Mouse (Mus musculus) stomach, embryonic 14.5 days (tissue): Measurements from ENCODE around the gene Tmed9. TPM values are rescaled to one million over a fixed set of nuclear protein-coding genes. Genes with fewer than 3 reads are reported as not detected.
A peak's percentile ranks its signal among the peaks of the same experiment; 100 is the strongest.
"Not testable (repeated sequence)": the region's sequence is repeated elsewhere in the genome, so short reads cannot be mapped to it uniquely, and the experiment has no call there.

ENCODE experiments used
- ATAC-seq: fragments of 200-750 bp; cut with Nextera tagmentation; 2 replicates; pipeline ENCODE4 v1.8.0; 2017; ENCODE audit warnings: low read depth, moderate TSS enrichment; ENCODE audit not compliant: insufficient number of reproducible peaks, insufficient read depth, low FRiP score
- H3K27ac ChIP-seq: fragments of 300-500 bp; sonication (generic); 2 replicates; pipeline ENCODE4 v1.5.1; 2014; ENCODE audit warnings: mild to moderate bottlenecking, low read length, moderate library complexity, mixed read lengths
- H3K27me3 ChIP-seq: fragments of 300-500 bp; sonication (generic); 2 replicates; pipeline ENCODE4 v1.6.1; 2014; ENCODE audit warnings: low read length, control low read depth, mixed read lengths; ENCODE audit not compliant: control insufficient read depth, insufficient read depth
- H3K36me3 ChIP-seq: fragments of 300-500 bp; sonication (generic); 2 replicates; pipeline ENCODE4 v1.6.1; 2014; ENCODE audit warnings: mild to moderate bottlenecking, control low read depth, low read length, moderate library complexity, mixed read lengths; ENCODE audit not compliant: control insufficient read depth, insufficient read depth
- H3K4me1 ChIP-seq: fragments of 300-500 bp; sonication (generic); 2 replicates; pipeline ENCODE4 v1.6.1; 2014; ENCODE audit warnings: low read length, control low read depth, mixed read lengths; ENCODE audit not compliant: control insufficient read depth, insufficient read depth
- H3K4me2 ChIP-seq: fragments of 300-500 bp; sonication (generic); replicated peaks from 2 replicates; pipeline ENCODE4 v1.6.1; 2014; ENCODE audit warnings: low read depth, low read length, control low read depth
- H3K4me3 ChIP-seq: fragments of 300-500 bp; sonication (generic); 2 replicates; pipeline ENCODE4 v1.5.1; 2014; ENCODE audit warnings: low read depth, low read length, control low read depth
- H3K9ac ChIP-seq: fragments of 300-500 bp; sonication (generic); replicated peaks from 2 replicates; pipeline ENCODE4 v1.6.1; 2014; ENCODE audit warnings: low read depth, mild to moderate bottlenecking, control low read depth, low read length, moderate library complexity, mixed read lengths
- H3K9me3 ChIP-seq: fragments of 300-500 bp; sonication (generic); 2 replicates; pipeline ENCODE4 v1.6.1; 2016; ENCODE audit warnings: low read depth, low read length, control low read depth; ENCODE audit not compliant: control insufficient read depth
- WGBS: fragments of 180-500 bp; shearing (Covaris S2); extraction: QIAGEN DNeasy Blood & Tissue Kit; methylation state at CpG from one replicate; pipeline ENCODE4 v1.1.7; 2014; 5-methylcytosine and 5-hydroxymethylcytosine counted together
- polyA plus RNA-seq: library from polyadenylated mRNA; unstranded; fragments of >200 nt; fragmentation: Nextera tagmentation; extraction: Ambion mirVana; gene quantifications from 2 replicates; pipeline ENCODE4 v1.2.1, GENCODE M21; 2014

The Tmed9 gene
- polyA plus RNA-seq, 1 experiment from 2014 or later = 74.3 TPM

DNA sequence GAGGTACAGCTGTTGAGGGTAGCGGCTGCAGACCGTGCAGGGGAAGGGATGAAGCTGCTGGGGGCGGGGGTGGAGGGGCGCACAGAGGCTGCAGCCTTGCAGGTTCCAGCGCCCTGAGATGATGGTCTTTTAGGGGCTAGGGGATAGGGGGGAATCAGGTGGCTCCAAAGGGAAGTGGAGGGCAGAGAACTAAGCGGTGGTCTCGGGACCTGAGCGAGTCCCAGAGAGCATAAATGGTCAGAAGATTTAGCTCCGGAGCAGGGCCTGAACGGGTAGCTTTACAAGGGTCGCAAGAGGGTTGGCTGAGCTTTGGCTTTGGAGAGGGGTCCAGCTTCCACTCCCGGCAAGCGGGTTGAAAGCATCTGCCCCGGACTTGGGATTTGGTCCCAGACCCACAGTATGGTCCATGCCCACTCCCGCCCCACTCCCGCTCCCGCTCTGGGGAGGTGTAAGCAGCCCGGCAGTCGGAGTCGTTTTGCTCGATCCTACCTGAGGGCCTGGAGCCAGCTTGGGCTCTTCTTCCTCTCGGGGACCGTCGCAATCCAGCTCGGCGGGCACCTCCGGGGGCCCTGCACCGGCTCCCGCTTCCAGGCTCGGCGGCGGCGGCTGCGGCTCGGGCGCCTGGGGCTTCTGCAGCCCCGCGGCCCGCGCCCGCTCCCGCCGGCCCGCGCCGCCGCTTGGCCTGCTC is 3.1 kb upstream of the Tmed9 start:
- Histone ChIP-seq H3K36me3 (peaks cover 3% of the 10 kb centered on the region), H3K4me1 (peaks cover 13% of the 10 kb centered on the region)
- WGBS = under 1% methylated on average over 47 of the region's 47 CpGs

DNA sequence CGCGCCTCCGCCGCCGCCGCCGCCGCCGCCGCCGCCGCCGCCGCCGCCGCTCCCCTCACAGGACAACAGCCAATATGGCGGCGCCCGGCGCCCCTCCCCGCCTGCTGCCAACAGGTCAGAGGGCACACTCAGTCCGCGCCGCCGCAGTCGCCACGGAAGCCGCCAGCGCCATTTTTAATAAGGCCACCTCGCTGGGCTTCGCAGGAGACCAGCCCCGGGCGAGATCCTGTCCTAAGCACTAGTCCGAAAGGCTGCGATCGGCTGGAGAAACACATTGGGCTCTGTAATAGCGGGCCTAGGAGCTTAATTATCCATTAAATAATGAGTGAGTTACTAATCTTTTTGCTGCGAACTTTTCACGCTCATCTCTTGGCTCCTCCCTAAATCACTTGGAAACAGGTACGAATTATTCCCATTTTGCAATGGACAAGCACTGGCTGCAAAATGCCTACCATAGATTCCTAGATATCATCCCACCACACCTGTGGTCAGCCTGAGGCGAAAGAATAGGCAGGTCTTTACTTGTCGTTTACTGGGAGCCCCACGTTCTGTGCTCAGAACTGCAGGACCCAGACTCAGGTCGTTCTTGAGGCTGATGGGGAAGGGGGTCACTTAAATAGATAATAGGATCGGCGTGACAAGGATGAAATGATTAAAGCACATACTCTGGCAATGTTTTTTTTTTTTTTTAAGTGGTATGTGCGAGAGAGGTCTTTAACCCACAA is 2.3 kb upstream of the Tmed9 start, which contains the start of gene Fam193b:
Gene Fam193b (minus strand): TSS at position 94 of the 725 bp plus-strand sequence.
- Histone ChIP-seq H3K9ac (peak within 1 kb of the TSS; percentile 95), H3K4me1 (peaks cover 13% of the 10 kb centered on the region), H3K4me3 (peak within 1 kb of the TSS; percentile 88), H3K27ac (peak within 1 kb of the TSS; percentile 88), H3K27me3 (no peaks in the 10 kb centered on the region), H3K36me3 (peaks cover 2% of the 10 kb centered on the region), H3K9me3 (no peaks in the 10 kb centered on the region; the same call in 1 of the 2 replicates), H3K4me2 (peak within 1 kb of the TSS; percentile 92)
- WGBS = 2% methylated on average over 42 of the region's 47 CpGs
- peak; percentile 93 for ATAC-seq

More for the DNA sequence above, 3.1 kb upstream of the Tmed9 start:
- Histone ChIP-seq H3K27me3 (no peaks in the 10 kb centered on the region), H3K9ac (peak overlapping the region; percentile 95), H3K4me2 (peak overlapping the region; percentile 92), H3K4me3 (peak overlapping the region; percentile 88), H3K9me3 (no peaks in the 10 kb centered on the region; the same call in 1 of the 2 replicates), H3K27ac (peak overlapping the region; percentile 88)
- ATAC-seq = peak; percentile 57

DNA sequence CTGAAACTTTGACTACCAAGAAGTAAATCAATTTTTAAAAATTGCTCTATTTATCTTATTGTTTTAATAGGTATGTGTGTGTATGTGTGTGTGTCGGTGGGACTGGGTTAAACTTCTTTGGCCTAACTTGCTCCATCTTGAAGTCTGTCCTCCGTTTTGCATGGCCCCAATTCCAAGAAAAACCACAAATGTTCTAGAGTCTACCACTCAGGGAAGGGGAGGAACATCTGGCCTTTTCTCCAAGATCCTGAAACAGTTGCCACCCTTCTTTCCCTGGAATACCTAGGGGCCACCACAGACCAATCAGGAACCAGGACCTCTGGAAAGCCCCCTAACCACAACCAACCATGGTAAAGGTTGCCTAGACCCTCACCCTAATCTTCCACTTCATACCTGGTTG is 1.6 kb upstream of the Tmed9 start:
- no peak for ATAC-seq
- no peaks in the 10 kb centered on the region; the same call in 1 of the 2 replicates for H3K36me3 ChIP-seq
- no peaks in the 10 kb centered on the region; the same call in 1 of the 2 replicates for H3K9me3 ChIP-seq
- no peak overlapping the region for H3K4me2 ChIP-seq
- H3K27me3 ChIP-seq = no peaks in the 10 kb centered on the region
- no peak overlapping the region for H3K4me3 ChIP-seq
- no peak overlapping the region; the same call in 1 of the 2 replicates for H3K9ac ChIP-seq
- peaks cover 13% of the 10 kb centered on the region for H3K4me1 ChIP-seq
- 76% methylated on average over 2 of the region's 2 CpGs for WGBS
- H3K27ac ChIP-seq = no peak overlapping the region

DNA sequence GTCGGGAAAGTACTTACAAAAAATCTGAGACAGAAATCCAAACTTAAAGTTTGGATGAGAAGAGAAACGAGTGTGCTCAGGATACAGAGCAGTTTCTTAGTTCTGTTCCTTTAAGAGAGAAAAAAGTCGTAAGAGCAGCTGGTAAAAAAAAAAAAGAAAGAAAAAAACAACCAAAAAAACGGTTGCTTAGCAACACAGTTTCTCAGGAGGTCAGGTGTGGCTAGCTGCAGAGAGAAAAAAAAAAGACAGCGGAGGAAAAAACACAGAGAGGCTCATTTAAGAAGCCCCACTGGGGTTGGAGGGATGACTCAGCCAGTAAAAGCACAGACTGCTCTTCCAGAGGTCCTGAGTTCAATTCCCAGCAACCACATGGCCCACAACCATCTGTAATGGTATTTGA is 789 bp downstream of the Tmed9 start:
- no peak overlapping the region for H3K4me3 ChIP-seq
- WGBS = 74% methylated on average over 5 of the region's 5 CpGs

DNA sequence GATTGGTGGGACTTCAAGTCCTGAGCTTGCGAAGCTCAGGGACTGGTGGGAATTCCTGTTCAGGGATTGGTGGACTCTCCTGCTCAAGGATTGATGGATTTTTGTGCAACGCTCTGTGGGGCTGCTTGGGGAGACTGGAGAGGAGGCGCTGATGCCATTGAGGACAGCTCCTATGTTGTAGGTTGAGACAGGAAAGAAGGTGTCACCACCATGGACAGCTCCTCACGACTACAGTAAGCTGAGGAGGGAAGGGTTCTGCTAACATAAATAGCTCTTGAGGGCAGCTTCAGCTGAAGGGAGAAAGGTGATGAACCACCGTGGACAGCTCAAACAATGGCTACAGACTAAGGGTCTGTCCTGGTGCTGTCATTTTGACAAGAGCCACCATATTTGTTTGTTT is 2.4 kb downstream of the Tmed9 start:
- Histone ChIP-seq H3K4me3 (no peak overlapping the region), H3K27me3 (no peaks in the 10 kb centered on the region), H3K9ac (no peak overlapping the region), H3K4me2 (no peak overlapping the region), H3K4me1 (no peaks in the 10 kb centered on the region), H3K9me3 (no peaks in the 10 kb centered on the region; the same call in 1 of the 2 replicates), H3K27ac (no peak overlapping the region), H3K36me3 (no peaks in the 10 kb centered on the region)
- ATAC-seq = no peak
- 50% methylated on average over 5 of the region's 5 CpGs for WGBS

More for the DNA sequence above, 789 bp downstream of the Tmed9 start:
- no peak overlapping the region for H3K27ac ChIP-seq
- H3K9me3 ChIP-seq = no peaks in the 10 kb centered on the region; the same call in 1 of the 2 replicates
- H3K4me2 ChIP-seq = no peak overlapping the region
- no peak overlapping the region for H3K9ac ChIP-seq
- no peaks in the 10 kb centered on the region for H3K27me3 ChIP-seq
- peaks cover 7% of the 10 kb centered on the region for H3K4me1 ChIP-seq
- no peak for ATAC-seq
- H3K36me3 ChIP-seq = no peaks in the 10 kb centered on the region

DNA sequence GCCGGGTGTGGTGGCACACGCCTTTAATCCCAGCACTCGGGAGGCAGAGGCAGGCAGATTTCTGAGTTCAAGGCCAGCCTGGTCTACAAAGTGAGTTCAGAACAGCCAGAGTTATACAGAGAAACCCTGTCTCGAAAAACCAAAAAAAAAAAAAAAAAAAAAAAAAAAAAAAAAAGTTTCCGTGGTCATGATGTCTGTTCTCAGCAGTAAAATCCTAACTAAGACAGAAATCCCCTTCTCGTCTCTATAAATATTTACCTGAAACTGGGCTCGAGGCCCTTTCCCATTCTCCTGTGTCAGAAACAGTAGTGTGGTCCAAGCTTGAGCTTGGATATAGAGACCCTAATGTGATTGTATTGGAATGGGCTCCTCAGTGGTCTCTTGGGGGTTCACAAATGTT is 3.3 kb downstream of the Tmed9 start:
- not testable (repeated sequence) for H3K4me3 ChIP-seq, H3K36me3 ChIP-seq, H3K4me1 ChIP-seq, H3K9ac ChIP-seq, H3K9me3 ChIP-seq, ATAC-seq, H3K27ac ChIP-seq, H3K4me2 ChIP-seq, H3K27me3 ChIP-seq
- WGBS = 78% methylated on average over 6 of the region's 7 CpGs

DNA sequence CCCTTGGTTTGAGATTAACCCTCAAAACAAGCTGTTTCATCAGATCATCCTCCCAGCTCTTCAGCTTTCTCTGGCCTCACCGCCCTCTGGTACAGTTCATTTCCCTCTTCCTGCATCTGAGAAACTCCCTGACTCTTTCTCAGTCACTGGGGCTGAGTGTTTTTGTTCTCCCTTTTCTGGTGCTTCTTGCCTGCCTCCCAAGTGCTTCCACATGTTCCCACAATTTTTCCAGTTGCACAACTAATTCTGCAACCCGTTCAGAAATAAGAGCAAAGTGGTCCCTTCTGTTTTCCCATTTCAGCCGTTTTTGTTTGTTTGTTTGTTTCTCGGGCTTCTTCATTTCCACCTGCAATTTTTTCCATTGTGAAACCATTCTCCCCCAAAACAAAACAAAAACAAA is 4.6 kb downstream of the Tmed9 start:
- Histone ChIP-seq H3K4me1 (no peaks in the 10 kb centered on the region), H3K9me3 (no peaks in the 10 kb centered on the region; the same call in 1 of the 2 replicates), H3K27me3 (no peaks in the 10 kb centered on the region), H3K4me2 (no peak overlapping the region), H3K9ac (no peak overlapping the region), H3K36me3 (no peaks in the 10 kb centered on the region), H3K27ac (no peak overlapping the region), H3K4me3 (no peak overlapping the region)
- ATAC-seq = no peak
- 75% methylated on average over 4 of the region's 4 CpGs for WGBS

DNA sequence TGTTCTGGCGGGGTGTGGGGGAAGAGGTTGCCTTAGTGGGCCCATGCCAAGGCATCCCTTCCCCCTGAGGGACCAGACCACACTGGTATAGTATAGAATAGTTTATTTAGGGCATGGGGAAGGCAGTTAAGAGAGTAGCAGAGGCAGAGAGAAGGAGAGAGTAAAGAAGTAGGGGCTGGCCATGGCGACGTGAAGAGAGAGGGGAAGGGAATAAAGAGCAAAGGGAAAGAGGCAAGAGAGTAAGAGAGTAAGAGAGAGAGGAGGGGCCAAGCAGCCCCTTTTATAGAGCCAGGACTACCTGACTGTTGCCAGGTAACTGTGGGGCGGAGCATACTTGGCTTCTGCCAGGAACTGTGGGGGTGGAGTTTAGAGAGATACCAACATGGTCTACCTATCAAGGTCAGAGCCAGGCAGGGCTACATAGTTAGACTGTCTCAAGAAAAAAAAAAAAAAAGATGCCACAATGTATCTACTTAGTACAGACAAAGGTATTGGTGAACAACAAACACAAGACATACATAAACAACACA is 18.5 kb downstream of the Tmed9 start:
- H3K4me3 ChIP-seq = no peak overlapping the region
- H3K9me3 ChIP-seq = no peaks in the 10 kb centered on the region

More for the DNA sequence above, 18.5 kb downstream of the Tmed9 start:
- ATAC-seq = no peak
- H3K9ac ChIP-seq = no peak overlapping the region
- peaks cover 7% of the 10 kb centered on the region; the same call in 1 of the 2 replicates for H3K4me1 ChIP-seq
- no peaks in the 10 kb centered on the region for H3K27me3 ChIP-seq
- peaks cover 27% of the 10 kb centered on the region for H3K36me3 ChIP-seq
- H3K27ac ChIP-seq = no peak overlapping the region
- H3K4me2 ChIP-seq = no peak overlapping the region
- WGBS = 75% methylated on average over 4 of the region's 4 CpGs
